Mouse (Mus musculus) stomach, postnatal 0 days (tissue): ENCODE measurements around the gene Hoxd11. TPM values are rescaled to one million over a fixed set of nuclear protein-coding genes. Genes with fewer than 3 reads are reported as not detected.

Source experiments
- ATAC-seq: fragments of 200-750 bp; cut with Nextera tagmentation; 2 replicates; pipeline ENCODE4 v1.8.0; 2017; ENCODE audit not compliant: low FRiP score, low TSS enrichment
- DNase-seq: peaks from one replicate; pipeline ENCODE4 v3.0.0-alpha.2; 2016; ENCODE audit warnings: low spot score
- H3K27ac ChIP-seq: fragments of 300-500 bp; sonication (generic); replicated peaks from 2 replicates; pipeline ENCODE4 v1.5.1; 2014; ENCODE audit warnings: mild to moderate bottlenecking, control low read depth
- H3K27me3 ChIP-seq: fragments of 300-500 bp; sonication (generic); 2 replicates; pipeline ENCODE4 v1.6.1; 2014; ENCODE audit warnings: low read length; ENCODE audit not compliant: control insufficient read depth, insufficient read depth
- H3K36me3 ChIP-seq: fragments of 300-500 bp; sonication (generic); 2 replicates; pipeline ENCODE4 v1.6.1; 2014; ENCODE audit warnings: low read length, mixed read lengths; ENCODE audit not compliant: control insufficient read depth, insufficient read depth
- H3K4me1 ChIP-seq: fragments of 300-500 bp; sonication (generic); replicated peaks from 2 replicates; pipeline ENCODE4 v1.6.1; 2014; ENCODE audit warnings: antibody characterized with exemption; ENCODE audit not compliant: control insufficient read depth, insufficient read depth
- H3K4me2 ChIP-seq: fragments of 300-500 bp; sonication (generic); replicated peaks from 2 replicates; pipeline ENCODE4 v1.6.1; 2014; ENCODE audit warnings: low read depth, mild to moderate bottlenecking, control low read depth, moderate library complexity
- H3K4me3 ChIP-seq: fragments of 300-500 bp; sonication (generic); 2 replicates; pipeline ENCODE4 v1.5.1; 2014; ENCODE audit warnings: low read depth, low read length, control low read depth
- H3K9ac ChIP-seq: fragments of 300-500 bp; sonication (generic); 2 replicates; pipeline ENCODE4 v1.6.1; 2014; ENCODE audit warnings: mild to moderate bottlenecking, low read length, control low read depth, mixed read lengths
- H3K9me3 ChIP-seq: fragments of 300-500 bp; sonication (generic); 2 replicates; pipeline ENCODE4 v1.6.1; 2016; ENCODE audit warnings: low read length; ENCODE audit not compliant: control insufficient read depth
- CTCF ChIP-seq: IDR thresholded peaks from 2 replicates; pipeline ENCODE4 v1.5.1; 2016; ENCODE audit warnings: antibody characterized with exemption, low read depth, mild to moderate bottlenecking, moderate library complexity
- EP300 ChIP-seq: optimal IDR thresholded peaks from 2 replicates; pipeline ENCODE3; 2016; ENCODE audit warnings: antibody characterized with exemption
- WGBS: fragments of 180-500 bp; shearing (Covaris S2); extraction: QIAGEN DNeasy Blood & Tissue Kit; methylation state at CpG from one replicate; pipeline ENCODE4 v1.1.7; 2014; 5-methylcytosine and 5-hydroxymethylcytosine counted together
- polyA plus RNA-seq: library from polyadenylated mRNA; unstranded; fragments of >200 nt; fragmentation: Nextera tagmentation; extraction: Ambion mirVana; gene quantifications from 2 replicates; pipeline ENCODE4 v1.2.1, GENCODE M21; 2015

The Hoxd11 gene
- polyA plus RNA-seq, 1 experiment from 2014 or later, result not detected

DNA sequence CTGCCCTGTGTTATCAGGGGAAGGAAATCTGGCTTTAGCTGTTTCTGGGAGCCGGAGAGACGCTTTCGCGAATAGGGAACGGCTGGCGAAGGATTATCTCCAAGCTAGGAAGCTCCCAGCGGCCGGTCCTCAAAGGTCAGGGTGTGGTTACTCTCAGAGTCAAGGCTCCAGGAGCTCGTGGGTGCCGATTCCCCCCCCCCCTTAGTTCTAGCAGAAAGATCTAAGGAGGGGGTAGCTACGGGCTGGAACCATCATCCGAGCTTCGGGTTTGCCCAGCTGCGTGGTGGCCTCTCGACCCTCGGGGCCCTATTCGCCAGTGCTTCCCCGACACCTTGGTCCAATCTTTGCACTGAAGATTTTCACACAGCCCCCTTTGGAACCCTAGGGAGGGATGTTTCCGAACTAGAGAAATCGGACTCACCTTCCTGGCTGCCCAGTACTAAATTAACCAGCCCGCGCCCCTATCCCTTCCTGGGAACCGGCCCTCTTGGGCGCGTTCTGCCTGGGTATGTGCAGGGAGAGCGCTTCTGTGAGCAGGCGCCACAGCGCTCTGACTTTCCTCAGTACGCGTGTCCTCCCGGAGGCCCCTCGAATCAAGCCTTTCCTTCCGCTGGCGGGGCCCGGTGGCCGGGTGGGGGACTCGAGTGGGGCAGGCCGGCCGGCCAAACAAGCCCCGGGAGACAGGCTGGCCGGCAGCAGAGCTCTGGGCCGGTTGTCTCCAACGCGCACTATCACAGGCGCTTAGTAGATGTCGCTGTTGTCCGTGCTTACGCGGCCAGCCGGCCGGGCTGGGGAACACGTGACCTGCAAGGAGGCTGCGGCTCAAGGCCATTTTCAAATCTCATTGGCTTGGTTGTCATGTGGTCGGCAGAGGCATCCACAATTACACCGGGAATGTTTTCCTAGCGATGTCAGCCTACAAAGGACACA lies 11.9 kb downstream of the Hoxd11 start, which contains the start of gene Hoxd10:
TSS of gene Hoxd10 (plus strand) at position 903 of the 930 bp plus-strand sequence.
- DNase-seq (no peak), ATAC-seq (no peak)
- no peak within 1 kb of the TSS for H3K4me2 ChIP-seq
- peak within 1 kb of the TSS; percentile 15 for H3K4me3 ChIP-seq
- H3K4me1 ChIP-seq, result no peaks in the 10 kb centered on the region
- TF ChIP-seq EP300 (no peak), CTCF (peak; percentile 58)
- H3K9ac ChIP-seq, result no peak within 1 kb of the TSS
- no peak within 1 kb of the TSS for H3K27ac ChIP-seq
- WGBS, result 2% methylated on average over 56 of the region's 56 CpGs
- H3K27me3 ChIP-seq, result peaks cover 41% of the 10 kb centered on the region
- H3K36me3 ChIP-seq, result no peaks in the 10 kb centered on the region
- H3K9me3 ChIP-seq, result no peaks in the 10 kb centered on the region

DNA sequence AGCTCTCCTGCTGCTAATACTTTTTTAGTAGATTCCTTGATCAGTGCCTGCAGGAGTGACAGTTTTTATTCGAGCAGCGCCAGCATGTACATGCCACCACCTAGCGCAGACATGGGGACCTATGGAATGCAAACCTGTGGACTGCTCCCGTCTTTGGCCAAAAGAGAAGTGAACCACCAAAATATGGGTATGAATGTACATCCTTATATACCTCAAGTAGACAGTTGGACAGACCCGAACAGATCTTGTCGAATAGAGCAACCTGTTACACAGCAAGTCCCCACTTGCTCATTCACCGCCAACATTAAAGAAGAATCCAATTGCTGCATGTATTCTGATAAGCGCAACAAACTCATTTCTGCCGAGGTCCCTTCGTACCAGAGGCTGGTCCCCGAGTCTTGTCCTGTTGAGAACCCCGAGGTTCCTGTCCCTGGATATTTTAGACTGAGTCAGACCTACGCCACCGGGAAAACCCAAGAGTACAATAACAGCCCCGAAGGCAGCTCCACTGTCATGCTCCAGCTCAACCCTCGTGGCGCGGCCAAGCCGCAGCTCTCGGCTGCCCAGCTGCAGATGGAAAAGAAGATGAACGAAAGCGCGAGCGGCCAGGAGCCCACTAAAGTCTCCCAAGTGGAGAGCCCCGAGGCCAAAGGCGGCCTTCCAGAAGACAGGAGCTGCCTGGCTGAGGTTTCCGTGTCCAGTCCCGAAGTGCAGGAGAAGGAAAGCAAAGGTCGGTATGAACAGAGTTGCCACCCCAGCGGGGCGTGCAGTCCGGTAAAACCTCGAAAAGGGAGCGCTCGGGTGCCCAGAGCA lies 12.8 kb downstream of the Hoxd11 start:
- no peak overlapping the region for H3K4me2 ChIP-seq
- no peak overlapping the region for H3K9ac ChIP-seq
- peak overlapping the region; percentile 8; the same call in 1 of the 2 replicates for H3K4me3 ChIP-seq
- no peak for TF ChIP-seq EP300
- no peak for TF ChIP-seq CTCF
- no peaks in the 10 kb centered on the region for H3K36me3 ChIP-seq
- H3K27me3 ChIP-seq, result peaks cover 35% of the 10 kb centered on the region
- WGBS, result 6% methylated on average over 35 of the region's 35 CpGs
- H3K9me3 ChIP-seq, result no peaks in the 10 kb centered on the region
- ATAC-seq (no peak), DNase-seq (no peak)
- no peak overlapping the region for H3K27ac ChIP-seq
- no peaks in the 10 kb centered on the region for H3K4me1 ChIP-seq

DNA sequence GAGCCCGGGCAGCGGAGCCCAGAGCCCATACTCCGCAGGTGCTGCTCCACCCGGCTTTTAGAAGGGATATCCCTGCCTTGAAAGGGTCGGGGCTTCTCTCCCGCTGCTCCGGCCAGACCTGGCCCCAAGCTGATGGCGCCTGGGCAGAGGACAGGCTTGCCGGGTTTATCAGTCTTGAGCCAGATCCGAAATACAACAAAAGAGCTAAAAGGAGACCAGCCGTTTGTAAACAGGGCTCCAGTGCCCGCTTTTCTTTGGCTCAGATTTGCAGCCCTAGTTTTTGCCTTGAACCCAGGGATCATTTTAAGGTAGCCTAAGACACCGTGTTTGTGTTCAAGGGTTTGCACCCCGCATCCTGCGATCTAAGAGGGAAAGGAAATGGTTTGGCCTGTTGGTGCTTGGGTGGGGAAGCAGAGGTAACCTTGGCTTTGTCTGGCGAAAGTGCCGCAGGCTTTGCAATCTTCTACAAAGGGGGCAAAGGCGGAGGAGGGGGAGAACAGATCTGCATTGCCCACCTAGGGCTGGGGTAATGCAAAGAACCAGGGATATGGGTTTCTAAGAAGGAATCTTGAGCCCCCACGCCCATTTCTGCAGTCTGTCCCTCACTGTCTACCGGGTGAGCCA lies 13.6 kb downstream of the Hoxd11 start:
- WGBS, result 3% methylated on average over 20 of the region's 20 CpGs
- TF ChIP-seq CTCF, result no peak
- TF ChIP-seq EP300, result no peak
- no peak overlapping the region for H3K27ac ChIP-seq
- H3K36me3 ChIP-seq, result no peaks in the 10 kb centered on the region
- no peaks in the 10 kb centered on the region for H3K9me3 ChIP-seq
- DNase-seq (no peak), ATAC-seq (no peak)
- no peaks in the 10 kb centered on the region for H3K4me1 ChIP-seq
- H3K4me3 ChIP-seq, result peak overlapping the region; percentile 8; the same call in 1 of the 2 replicates
- peaks cover 32% of the 10 kb centered on the region for H3K27me3 ChIP-seq
- H3K9ac ChIP-seq, result no peak overlapping the region
- H3K4me2 ChIP-seq, result no peak overlapping the region

DNA sequence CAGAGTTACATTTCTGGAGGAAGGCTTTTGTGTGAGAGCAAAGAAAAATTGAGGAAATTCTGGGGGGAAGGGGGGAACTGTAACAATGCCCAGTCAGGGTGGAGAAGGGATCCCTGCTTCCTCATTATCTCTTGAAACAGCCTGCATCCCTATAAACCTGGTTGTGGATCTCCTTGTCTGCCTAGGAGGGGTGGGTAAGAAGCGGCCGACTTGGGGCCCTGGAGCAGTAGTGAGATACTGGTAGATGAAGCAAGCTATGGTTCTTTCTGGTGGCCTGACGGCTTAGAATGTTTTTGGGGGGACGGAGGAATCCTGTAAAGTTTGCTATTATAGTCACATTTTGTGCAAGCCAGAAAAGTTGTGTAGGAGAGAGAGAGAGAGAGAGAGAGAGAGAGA lies 14.1 kb downstream of the Hoxd11 start:
- WGBS, result 7% methylated on average over 4 of the region's 4 CpGs
- no peak overlapping the region for H3K9ac ChIP-seq
- no peaks in the 10 kb centered on the region for H3K36me3 ChIP-seq
- TF ChIP-seq CTCF, result no peak
- TF ChIP-seq EP300, result no peak
- H3K27ac ChIP-seq, result no peak overlapping the region
- no peak overlapping the region for H3K4me3 ChIP-seq
- ATAC-seq (no peak), DNase-seq (no peak)
- H3K9me3 ChIP-seq, result no peaks in the 10 kb centered on the region
- no peaks in the 10 kb centered on the region for H3K4me1 ChIP-seq
- H3K4me2 ChIP-seq, result no peak overlapping the region
- peaks cover 32% of the 10 kb centered on the region for H3K27me3 ChIP-seq

DNA sequence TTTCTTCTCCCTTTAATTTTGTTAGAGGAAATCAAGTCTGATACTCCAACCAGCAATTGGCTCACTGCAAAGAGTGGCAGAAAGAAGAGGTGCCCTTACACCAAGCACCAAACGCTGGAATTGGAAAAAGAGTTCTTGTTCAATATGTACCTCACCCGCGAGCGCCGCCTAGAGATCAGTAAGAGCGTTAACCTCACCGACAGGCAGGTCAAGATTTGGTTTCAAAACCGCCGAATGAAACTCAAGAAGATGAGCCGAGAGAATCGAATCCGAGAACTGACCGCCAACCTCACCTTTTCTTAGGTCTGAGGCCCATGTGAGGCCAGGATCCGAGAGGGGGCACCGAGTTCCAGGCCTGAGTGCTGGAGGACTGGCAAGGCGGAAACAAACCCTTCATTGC lies 14.7 kb downstream of the Hoxd11 start:
- Histone ChIP-seq H3K4me1 (no peaks in the 10 kb centered on the region), H3K4me3 (no peak overlapping the region), H3K9ac (no peak overlapping the region), H3K9me3 (no peaks in the 10 kb centered on the region), H3K27me3 (peaks cover 37% of the 10 kb centered on the region), H3K4me2 (no peak overlapping the region), H3K27ac (no peak overlapping the region), H3K36me3 (no peaks in the 10 kb centered on the region)
- ATAC-seq, result no peak
- 3% methylated on average over 16 of the region's 16 CpGs for WGBS
- TF ChIP-seq CTCF, result peak; percentile 48
- TF ChIP-seq EP300, result no peak
- DNase-seq, result no peak
